Mouse (Mus musculus) c-Kit-negative CD71-positive TER-119-positive erythroid progenitor cells, embryonic 14.5 days (primary cell): Measurements from ENCODE around the gene Ear2.
"Not testable (repeated sequence)": the region's sequence is repeated elsewhere in the genome, so short reads cannot be mapped to it uniquely, and the experiment has no call there.

Experiments
- DNase-seq: peaks from one replicate; pipeline ENCODE4 v3.0.0-alpha.2; 2013; ENCODE audit warnings: low read depth, low spot score

Gene Ear2

DNA sequence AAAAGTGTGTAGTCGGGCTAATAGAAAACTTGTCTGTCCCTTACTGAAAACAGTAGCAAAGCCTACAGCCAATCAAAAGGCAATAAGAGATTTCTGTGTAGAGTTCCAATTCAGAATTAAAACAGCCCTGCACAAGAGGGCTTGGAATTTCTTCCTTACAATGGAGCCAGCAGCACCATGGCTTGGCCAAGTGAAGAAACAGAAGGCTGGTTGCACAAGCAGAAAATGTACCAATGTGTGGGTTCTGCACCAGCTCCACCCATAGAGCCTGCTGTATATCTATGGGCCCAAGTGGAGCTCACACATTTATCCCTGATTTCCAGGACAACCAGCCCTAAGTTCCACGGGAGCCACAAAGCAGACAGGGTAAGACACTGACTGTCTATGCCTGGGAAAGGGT is at the start of gene Ear2:
Gene Ear2 (plus strand): TSS at position 301 of the 400 bp plus-strand sequence.
- DNase-seq, result not testable (repeated sequence)

DNA sequence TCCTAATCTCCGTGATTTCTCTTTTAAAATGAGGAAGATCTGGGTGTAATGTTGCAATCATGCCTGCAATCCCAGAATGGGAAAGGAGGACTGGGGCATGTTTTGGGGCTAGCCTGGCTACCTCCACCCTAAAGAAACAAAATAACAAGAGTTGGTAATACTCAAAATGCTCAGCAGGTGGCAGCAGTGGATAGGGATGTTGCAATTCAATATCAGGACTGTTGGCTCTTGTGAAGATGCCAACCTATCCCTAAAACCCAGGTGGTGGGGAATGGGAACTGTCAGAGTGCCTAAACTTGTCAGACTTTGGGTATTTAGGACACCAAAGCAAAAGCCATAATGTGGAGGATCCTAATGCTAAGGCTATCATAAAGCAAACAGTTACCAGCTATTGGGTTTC is 34.6 kb upstream of the Ear2 start:
- not testable (repeated sequence) for DNase-seq

DNA sequence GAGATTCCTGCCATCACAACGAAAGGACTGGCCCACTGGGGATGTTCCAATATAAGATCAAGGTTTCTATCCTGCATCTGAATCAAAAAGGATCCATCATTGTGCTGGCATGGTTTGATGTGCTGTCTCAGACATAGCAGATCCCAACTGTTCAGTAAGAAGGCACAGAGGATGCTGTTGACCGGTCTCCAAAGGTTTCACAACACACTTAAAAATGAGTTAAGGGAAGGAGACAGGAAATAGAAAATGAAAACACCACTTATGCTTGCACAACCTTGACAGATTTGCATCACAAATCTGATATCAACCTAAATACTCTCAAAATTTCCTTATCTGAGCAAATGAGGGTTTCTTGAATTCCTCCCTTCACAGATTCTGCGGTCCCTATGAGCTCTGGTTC is 31.9 kb upstream of the Ear2 start:
- DNase-seq, result not testable (repeated sequence)

DNA sequence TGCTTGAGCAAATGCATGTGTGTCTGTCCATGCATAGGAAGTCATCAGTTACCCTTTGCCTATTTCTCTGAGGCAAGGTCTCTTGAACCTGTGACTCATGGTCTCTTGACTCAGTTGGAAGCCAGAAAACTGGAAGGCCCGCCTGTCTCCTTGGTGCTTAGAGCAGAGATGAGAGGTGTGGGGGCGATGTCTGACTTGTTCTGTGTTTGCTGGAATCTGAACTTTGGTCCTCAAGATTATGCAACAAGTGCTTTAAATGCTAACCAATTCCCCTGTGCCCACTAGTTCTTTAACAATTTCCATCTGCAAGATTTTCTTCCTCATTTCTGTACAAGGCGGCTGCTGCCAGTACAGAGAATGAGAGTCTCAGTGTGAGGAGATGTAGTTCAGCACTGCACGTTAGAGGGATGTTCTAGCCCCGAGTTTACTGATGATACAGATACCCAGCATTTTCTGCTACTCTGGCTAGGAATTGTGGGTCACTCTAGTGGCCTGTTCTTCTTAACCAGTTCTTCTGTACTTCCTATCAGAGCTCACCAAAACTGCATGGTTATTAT is 24.6 kb upstream of the Ear2 start:
- not testable (repeated sequence) for DNase-seq

DNA sequence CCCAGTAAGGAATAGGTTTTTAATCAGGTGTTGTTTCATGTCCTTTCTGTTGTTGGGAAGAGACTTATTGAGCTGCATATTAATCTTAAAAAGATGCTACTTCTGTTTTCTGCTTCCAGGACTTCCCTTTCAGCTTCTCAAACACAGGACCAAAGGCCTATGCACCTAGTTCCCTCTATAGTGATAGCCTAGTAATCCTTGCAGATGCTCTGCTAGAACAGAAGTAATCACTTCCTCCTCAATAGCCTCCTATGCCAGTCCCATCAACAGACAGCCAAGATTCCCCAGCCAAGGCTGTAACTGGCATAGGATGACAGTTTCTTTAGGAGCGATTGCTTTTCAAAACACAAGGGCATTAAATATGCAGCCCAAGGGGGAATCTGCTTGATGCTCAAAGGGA is 15.9 kb upstream of the Ear2 start:
- DNase-seq, result not testable (repeated sequence)

DNA sequence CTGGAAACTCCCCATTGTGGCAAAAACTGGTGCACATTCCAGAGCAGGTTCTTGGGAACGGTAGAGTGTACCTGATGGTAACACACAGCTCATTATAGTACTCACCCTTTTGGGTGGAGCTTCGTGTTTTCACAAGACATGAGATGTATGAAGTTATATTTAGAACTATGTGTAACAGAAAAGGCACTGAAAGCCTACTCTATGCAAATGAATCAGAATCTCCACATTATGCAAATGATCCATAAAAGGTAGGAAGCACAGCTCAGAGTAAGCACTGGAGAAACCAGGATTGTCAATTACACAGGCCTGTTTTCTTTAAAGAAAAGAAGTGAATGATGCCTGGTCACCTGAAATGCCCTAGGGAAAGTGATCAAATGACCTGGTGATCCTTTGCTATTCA is 14.9 kb upstream of the Ear2 start:
- DNase-seq, result not testable (repeated sequence)

DNA sequence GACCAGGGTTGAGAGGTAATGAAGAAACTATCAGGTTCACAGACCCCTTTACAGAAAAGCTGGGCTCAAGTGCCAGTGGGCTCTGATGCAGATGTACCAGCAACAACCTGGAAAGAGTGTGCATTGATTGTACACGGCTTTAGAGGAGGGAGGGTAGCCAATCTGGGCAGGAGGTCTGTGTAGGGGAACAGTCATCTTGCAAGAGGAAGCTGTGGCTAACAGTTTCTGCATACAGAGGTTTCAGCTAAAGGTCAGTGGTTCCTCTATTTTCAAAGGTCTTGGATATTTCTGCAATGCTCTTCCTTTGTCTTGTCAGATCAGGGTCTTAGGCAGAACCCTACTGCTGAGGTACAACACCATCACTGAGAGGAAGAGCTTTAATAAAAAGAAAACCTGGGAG is 10.9 kb upstream of the Ear2 start:
- DNase-seq, result not testable (repeated sequence)

DNA sequence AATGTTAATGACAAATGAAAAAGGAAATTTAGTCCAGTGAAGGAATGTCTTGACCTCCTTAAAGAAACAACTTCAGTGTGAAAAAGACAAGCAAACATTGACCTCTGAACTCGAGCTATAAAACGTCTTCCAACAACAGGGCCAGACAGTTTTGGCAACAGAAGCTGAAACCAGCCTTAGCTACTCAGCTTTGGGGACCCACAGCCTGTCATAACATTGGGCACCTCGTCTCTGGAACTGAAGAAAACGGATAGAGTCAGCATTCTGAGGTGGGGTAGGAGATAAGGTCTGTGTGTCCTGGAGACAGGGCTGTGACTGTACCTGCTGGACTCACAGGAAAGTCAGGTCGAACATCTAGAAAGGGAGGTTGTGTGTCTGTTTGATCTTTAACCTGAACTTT is 8.0 kb upstream of the Ear2 start:
- DNase-seq, result not testable (repeated sequence)

DNA sequence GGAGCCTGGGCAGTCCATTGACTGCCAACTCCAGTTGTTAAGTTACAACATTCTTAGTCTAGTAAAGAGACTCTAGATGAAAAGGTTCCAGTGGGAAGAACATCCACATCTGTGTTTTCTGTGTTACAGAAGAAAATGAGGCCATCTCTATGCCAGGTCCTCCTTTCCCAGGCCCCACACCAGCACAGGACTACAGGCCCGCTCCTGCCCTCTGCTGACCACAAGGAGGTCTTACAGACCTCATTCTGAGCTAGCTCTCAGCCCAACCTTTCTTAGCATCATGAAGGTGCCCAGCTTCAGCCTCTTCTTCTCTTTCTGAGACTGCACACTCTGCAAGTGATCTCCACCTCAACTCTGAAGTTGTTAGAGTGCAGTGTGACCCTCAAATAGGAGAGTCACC is 2.4 kb upstream of the Ear2 start:
- not testable (repeated sequence) for DNase-seq

DNA sequence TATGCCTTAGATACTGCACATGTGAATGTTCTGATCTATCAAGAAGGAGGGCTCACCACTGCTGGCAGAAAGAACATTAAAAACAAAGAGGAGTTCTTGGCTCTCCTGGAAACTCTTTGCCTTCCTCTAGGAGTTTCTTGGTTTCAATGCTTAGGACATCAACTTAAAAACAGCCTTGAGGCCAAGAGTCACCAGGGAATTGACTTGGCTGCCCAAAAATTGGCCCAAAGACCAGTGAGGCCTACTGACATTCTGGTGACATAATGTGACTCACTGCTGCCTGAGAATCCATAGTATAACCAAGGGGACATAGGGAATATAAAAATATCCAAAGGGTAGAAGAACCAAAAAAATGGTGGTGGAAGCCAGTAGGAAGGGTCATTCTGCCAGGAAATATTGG is 8.5 kb downstream of the Ear2 start:
- DNase-seq, result no peak

DNA sequence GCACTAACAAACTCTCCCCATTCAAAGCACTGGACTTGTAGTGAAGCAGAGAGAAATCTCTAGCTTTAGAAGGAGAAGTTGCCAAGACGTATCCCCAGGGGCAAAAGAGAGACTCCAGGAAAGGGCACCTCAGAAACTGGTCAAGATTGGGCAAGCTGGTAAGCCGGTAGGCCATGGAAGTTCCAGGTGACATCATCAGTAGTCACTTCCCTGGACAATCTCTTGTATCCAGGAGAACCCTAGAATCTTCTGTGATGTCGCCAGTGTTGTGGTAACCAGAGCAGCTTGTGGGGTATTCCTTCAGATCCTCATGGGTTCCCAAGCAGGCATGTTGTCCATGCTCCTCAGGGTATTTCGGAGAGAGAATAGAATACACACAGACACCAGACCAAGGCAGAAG is 21.1 kb downstream of the Ear2 start, which contains the start of gene Gm3327:
Gene Gm3327 (plus strand): TSS at position 301 of the 400 bp plus-strand sequence.
- not testable (repeated sequence) for DNase-seq
